Mouse (Mus musculus): Measurements from ENCODE around the gene U2surp.

GRCm38 (mm10) chr9:95412047-95412446, 99.7 kb downstream of the U2surp start:
- TF ChIP-seq POLR2A (IDR thresholded peaks at IDR 0.05; ENCODE audit: insufficient read depth, low read depth, low read length) (no peak), CTCF (IDR thresholded peaks at IDR 0.05) (no peak), EP300 (IDR thresholded peaks at IDR 0.05; ENCODE audit: insufficient read depth, low read depth, low read length) (no peak)
